Mouse (Mus musculus) hematopoietic multipotent progenitor cell, adult 10-12 weeks (in vitro differentiated cells): ENCODE data around the gene Wdr70. TPM values are rescaled to one million over a fixed set of nuclear protein-coding genes. Genes with fewer than 3 reads are reported as not detected.

ENCODE experiments used
- polyA plus RNA-seq: library from polyadenylated mRNA; stranded (reverse); fragments of >175 nt; gene quantifications from 2 replicates; pipeline ENCODE4 v1.2.3, GENCODE M21; 2012; ENCODE audit warnings: low replicate concordance

Wdr70 gene
- 17.7 and 37.5 TPM in 2 replicates for polyA plus RNA-seq

DNA sequence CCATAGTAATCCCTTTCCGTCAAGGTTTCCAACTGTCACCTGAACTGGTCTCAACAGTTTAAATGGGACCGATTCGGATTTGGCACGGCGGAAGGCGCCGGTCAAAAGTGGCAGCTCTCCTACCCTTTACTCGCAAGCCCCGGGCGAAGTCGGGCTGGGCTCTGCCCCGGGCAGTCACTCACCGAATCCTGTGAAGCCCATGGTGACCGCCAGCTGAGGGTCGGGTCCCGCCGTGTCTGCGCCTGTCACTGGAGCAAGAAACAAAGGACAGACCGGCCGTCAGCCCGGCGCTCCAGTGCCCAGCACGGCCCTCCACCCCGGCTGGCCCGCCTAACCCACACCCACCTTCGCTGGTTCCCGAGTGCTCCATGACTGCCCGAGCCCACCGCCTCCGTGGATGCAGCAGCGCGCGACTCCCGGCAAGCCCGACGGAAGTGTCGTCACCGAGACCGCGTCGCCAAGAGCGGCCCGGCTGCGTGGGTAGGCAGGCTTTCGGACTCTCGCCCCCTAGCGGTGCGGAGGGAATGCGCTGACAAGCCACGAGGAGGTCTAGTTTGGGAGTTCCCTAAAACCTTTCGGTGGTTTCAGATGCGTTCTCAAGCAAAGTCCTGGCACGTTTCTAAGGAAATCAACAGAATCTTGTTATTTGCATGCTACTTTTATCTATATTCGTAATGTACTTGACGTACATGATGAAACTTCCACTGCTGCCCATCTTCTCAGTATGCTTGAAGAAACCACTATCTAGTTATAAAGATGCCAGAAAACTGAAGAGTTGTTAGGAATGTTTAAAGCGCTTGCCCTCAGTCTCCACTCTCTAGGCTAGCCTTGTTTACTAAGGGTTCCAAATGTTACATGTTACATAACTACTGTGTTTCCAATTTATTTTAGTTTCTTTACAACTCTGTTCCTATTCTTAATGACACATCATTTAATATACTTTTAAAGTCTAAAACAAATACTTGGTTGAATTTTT lies at the start of gene Wdr70:
Wdr70 (minus strand) TSS at position 436 of the 976 bp plus-strand sequence.

DNA sequence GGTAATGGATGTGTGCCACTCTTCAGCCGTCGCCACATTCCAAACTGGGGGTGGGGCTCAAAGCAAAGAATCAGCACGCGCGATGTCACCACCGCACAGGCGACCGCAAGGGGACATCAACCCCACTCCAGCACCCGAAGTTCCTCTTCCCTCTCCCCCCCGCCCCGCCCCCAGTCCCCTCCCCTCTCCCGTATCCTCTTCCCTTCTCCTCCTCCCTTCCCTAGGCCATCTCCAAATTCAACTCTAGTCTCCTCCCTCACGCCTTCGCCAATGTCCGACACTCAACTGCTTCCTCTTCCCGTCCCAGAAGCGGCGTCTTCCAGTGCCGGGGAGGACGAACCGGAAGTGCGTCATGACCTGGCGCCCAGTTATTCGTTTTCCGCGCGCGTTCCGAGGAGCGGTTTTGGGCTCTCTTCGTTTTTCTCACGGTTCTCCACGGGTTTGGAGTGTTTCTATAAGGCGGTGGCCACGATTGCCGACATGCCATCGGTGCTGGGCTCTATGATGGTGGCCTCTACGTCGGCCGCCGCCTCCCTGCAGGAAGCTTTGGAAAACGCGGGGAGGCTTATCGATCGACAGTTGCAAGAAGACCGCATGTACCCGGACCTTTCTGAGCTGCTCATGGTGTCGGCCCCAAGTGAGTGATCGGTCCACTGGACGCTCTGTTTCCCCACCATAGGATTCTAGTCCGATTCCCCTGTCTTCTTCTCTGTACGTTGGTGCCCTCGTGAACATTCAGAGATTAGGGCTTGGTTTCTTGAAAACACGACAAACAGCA lies 10.1 kb upstream of the Wdr70 start, which contains the start of gene Nup155:
Nup155 (plus strand) TSS at position 308 of the 778 bp plus-strand sequence.

Other genes with a start within 250 kb of the Wdr70 start
- 0.94 and 2.5 TPM in 2 replicates for gene Nup155, start 10.1 kb upstream of the Wdr70 start, polyA plus RNA-seq
- gene Cplane1, start 69.9 kb upstream of the Wdr70 start, polyA plus RNA-seq: 2.4 and 2.8 TPM in 2 replicates